Mouse (Mus musculus): ENCODE measurements around the gene Wwox. TPM values are rescaled to one million over a fixed set of nuclear protein-coding genes. Genes with fewer than 3 reads are reported as not detected.

Wwox gene
- polyA plus RNA-seq, 1 experiment from 2014 or later: 6.6 TPM

DNA sequence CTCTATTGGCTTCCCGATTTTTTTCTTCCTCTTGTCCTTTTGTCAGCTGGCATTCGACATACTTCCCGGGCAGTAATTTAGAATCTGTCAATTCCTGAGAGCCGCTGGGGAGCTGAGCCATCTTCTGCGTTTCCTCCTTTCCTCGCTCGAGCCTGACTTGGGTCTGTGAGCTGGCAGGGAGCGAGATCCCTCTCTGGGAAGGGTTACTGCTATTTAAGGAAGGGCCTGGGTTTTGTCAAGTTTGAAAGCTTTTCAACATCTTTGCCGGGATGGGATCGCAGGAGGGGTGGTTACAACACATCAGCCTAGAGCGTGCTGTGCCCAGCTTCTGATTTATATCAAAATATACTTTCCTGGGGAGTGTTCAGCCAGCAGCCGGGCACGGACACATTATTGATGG, 725.4 kb downstream of the Wwox start:
- H3K4me3 ChIP-seq (ENCODE audit: inconsistent target): no peak overlapping the region
- H3K36me3 ChIP-seq (ENCODE audit: inconsistent target): no peaks in the 10 kb centered on the region
- H3K79me2 ChIP-seq (ENCODE audit: inconsistent target): no peaks in the 10 kb centered on the region
- 18% methylated on average over 13 of the region's 13 CpGs for WGBS (ENCODE audit: missing documents)
- H3K27ac ChIP-seq: no peak overlapping the region

DNA sequence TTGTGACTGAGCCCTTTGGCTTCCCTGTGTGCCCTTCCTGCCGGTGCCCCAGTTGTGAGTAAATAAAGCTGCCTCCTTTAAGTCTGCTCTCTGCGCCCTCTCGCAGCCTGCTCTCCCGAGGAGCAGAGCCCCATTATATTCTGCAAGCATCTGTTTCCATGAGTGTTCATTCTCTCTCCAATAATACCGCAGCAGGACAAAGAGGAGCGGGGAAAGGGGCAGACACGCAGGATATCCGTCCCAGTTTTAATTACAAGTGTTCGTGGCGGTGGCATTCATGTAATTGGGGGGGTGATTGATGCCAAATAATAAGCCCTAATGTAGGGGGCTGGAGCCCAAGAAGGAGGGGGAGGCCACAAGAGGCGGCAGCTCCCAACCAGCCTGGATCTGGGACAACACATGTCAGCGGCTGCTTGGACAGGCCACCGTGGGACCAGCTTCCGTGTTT, 734.2 kb downstream of the Wwox start:
- H3K27ac ChIP-seq: no peak overlapping the region
- H3K36me3 ChIP-seq (ENCODE audit: inconsistent target): no peaks in the 10 kb centered on the region
- H3K4me3 ChIP-seq (ENCODE audit: inconsistent target): no peak overlapping the region
- WGBS (ENCODE audit: missing documents): 93% methylated on average over 13 of the region's 14 CpGs
- H3K79me2 ChIP-seq (ENCODE audit: inconsistent target): no peaks in the 10 kb centered on the region

DNA sequence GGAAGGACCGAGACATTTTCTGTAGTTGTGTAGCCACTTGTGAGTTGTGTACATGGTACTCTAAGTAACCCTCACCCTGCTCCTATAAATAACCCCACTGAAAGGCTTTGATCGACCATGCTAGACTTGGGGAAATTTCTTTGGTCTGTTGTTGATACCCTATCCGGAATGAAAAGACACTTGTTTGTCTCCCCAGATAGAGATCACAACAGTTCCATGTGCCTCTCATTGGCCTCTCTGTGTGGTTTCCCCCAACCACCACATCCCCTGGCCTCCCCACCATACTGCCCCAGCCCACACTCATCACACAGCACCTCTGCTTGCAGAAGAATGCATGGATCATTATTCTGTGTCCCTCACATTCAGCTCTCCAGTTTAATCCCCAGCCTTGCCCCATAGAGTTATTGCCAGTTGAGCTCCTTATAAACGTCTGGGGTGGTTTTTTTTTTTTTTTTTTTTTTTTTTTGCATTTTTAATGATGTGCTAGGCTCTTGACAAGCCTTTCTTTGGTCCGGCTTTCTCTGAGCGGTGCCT, 746.0 kb downstream of the Wwox start:
- WGBS (ENCODE audit: missing documents): 63% methylated on average over 6 of the region's 6 CpGs
- H3K27ac ChIP-seq: no peak overlapping the region
- no peaks in the 10 kb centered on the region for H3K36me3 ChIP-seq (ENCODE audit: inconsistent target)
- H3K4me3 ChIP-seq (ENCODE audit: inconsistent target): no peak overlapping the region
- no peaks in the 10 kb centered on the region for H3K79me2 ChIP-seq (ENCODE audit: inconsistent target)

DNA sequence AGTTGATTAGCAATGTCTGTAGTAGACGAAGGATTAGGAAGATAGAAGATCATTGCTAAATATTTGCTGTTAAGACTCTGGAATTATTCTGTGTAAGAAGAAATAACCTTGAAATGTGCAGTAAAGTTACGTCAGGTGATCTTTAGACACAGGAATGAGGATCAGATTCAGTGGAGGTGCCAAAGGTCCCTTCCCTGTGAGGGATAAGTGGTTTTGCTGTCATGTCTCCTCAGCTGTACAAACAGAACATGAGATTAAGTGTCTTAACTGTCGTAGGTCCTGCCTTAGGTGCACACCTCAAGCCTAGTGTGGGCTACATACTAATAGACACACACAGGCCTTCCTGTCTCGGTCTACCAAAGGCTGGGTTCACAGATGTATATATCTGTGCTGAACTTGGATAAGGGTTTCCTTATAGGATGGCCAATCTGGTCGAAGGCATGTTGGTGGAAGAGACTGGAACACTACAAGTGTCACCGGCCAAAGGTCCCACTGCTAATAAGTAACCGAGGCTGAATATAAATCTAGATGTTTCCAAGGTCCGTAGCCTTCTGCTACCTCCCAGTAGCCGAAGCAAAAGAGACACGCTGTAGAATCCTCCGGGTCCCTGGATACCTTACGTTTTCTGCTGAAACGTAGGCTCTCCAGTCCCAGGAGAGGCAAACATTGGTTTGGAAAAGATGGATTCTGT, 746.8 kb downstream of the Wwox start:
- WGBS (ENCODE audit: missing documents): 94% methylated on average over 13 of the region's 13 CpGs
- H3K27ac ChIP-seq: no peak overlapping the region
- H3K4me3 ChIP-seq (ENCODE audit: inconsistent target): no peak overlapping the region
- no peaks in the 10 kb centered on the region for H3K79me2 ChIP-seq (ENCODE audit: inconsistent target)
- H3K36me3 ChIP-seq (ENCODE audit: inconsistent target): no peaks in the 10 kb centered on the region

- 100% methylated on average over 1 of the region's 2 CpGs for WGBS (ENCODE audit: missing documents)
- Histone ChIP-seq H3K4me3 (ENCODE audit: inconsistent target) (no peak overlapping the region), H3K36me3 (ENCODE audit: inconsistent target) (no peaks in the 10 kb centered on the region), H3K79me2 (ENCODE audit: inconsistent target) (no peaks in the 10 kb centered on the region), H3K27ac (no peak overlapping the region)
Measured at GRCm38 (mm10) chr8:115186882-115187281, 747.4 kb downstream of the Wwox start.

DNA sequence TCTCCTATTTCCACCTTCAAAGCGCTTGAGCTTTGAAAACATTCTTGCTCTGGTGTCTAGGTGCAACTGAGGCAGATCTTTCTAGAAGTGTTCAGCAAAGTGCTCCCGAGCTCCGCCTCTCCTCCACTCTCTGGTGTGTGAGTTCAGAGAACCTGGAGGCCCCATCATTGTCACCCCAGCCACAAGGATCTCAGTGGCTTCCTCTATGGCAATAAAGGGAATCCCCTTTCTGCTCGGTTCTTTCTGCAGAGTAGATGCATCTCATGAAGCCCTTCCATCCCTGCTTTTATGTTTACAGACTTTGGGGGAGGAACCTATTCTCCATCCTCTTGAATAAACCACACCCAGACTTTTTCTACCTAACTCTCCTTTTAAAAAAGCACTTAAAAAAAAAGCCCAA, 749.0 kb downstream of the Wwox start:
- Histone ChIP-seq H3K36me3 (ENCODE audit: inconsistent target) (no peaks in the 10 kb centered on the region), H3K27ac (no peak overlapping the region), H3K4me3 (ENCODE audit: inconsistent target) (no peak overlapping the region), H3K79me2 (ENCODE audit: inconsistent target) (no peaks in the 10 kb centered on the region)
- WGBS (ENCODE audit: missing documents): 65% methylated on average over 4 of the region's 4 CpGs

GRCm38 (mm10) chr8:115189836-115190235, 750.4 kb downstream of the Wwox start:
- H3K27ac ChIP-seq: no peak overlapping the region
- H3K4me3 ChIP-seq (ENCODE audit: inconsistent target): no peak overlapping the region
- no peaks in the 10 kb centered on the region for H3K36me3 ChIP-seq (ENCODE audit: inconsistent target)
- 6% methylated on average over 11 of the region's 11 CpGs for WGBS (ENCODE audit: missing documents)
- no peaks in the 10 kb centered on the region for H3K79me2 ChIP-seq (ENCODE audit: inconsistent target)

- WGBS (ENCODE audit: missing documents): 86% methylated on average over 2 of the region's 2 CpGs
- H3K4me3 ChIP-seq (ENCODE audit: inconsistent target): no peak overlapping the region
- no peak overlapping the region for H3K27ac ChIP-seq
- H3K36me3 ChIP-seq (ENCODE audit: inconsistent target): no peaks in the 10 kb centered on the region
- H3K79me2 ChIP-seq (ENCODE audit: inconsistent target): no peaks in the 10 kb centered on the region
Measured at GRCm38 (mm10) chr8:115193767-115194166, 754.3 kb downstream of the Wwox start.

GRCm38 (mm10) chr8:115195334-115195733, 755.9 kb downstream of the Wwox start:
- Histone ChIP-seq H3K4me3 (ENCODE audit: inconsistent target) (no peak overlapping the region), H3K36me3 (ENCODE audit: inconsistent target) (no peaks in the 10 kb centered on the region), H3K27ac (no peak overlapping the region), H3K79me2 (ENCODE audit: inconsistent target) (no peaks in the 10 kb centered on the region)
- WGBS (ENCODE audit: missing documents): 98% methylated on average over 10 of the region's 10 CpGs

DNA sequence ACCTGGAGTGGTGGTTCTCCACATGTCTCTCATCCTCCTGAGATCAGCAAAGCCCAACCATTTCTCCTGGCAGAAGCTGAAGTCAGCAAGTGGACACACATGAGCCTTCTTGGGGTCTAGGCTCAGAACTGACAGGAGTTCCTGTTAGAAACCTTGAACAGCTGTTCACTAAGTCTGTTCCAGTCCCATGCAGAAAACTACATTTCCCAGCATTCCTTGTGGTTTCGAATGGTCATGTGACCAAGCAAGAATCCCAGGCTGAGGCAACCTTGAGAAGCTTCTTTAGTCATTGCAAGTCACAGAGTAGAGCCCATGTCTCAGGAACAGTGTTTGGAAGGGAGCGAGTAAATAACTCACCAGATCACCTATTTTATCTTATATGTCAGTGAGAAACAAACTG, 757.4 kb downstream of the Wwox start:
- 92% methylated on average over 2 of the region's 2 CpGs for WGBS (ENCODE audit: missing documents)
- H3K36me3 ChIP-seq (ENCODE audit: inconsistent target): no peaks in the 10 kb centered on the region
- no peak overlapping the region for H3K4me3 ChIP-seq (ENCODE audit: inconsistent target)
- H3K27ac ChIP-seq: no peak overlapping the region
- no peaks in the 10 kb centered on the region for H3K79me2 ChIP-seq (ENCODE audit: inconsistent target)

- H3K4me3 ChIP-seq (ENCODE audit: inconsistent target): no peak overlapping the region
- 88% methylated on average over 4 of the region's 4 CpGs for WGBS (ENCODE audit: missing documents)
- H3K79me2 ChIP-seq (ENCODE audit: inconsistent target): no peaks in the 10 kb centered on the region
- no peaks in the 10 kb centered on the region for H3K36me3 ChIP-seq (ENCODE audit: inconsistent target)
- no peak overlapping the region for H3K27ac ChIP-seq
Measured at GRCm38 (mm10) chr8:115199204-115199603, 759.7 kb downstream of the Wwox start.

DNA sequence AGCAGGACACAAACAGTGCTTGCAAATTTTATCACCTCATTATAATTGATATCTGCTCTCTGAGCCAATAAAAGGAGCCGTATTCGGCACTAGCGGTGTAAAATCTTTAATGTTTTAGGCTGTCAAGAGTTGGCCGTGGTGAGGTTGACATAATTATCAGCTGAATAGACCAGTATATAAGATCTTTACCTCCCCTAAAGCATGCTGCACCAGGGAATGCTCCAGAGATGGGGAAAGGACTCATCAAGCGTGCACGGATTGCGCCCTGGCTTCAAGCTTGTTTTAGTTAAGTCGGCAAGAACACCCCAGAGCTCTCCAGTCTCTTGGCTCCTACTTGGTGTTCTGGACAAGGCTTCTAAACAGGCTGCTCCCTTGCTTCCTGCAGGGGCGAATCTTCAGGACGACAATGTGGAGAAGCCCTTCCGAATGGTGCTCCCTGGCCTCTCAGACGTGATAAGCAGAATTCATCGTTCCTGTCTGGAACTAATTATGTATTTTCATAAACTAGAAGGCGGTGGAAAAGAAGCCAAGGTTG, 760.2 kb downstream of the Wwox start:
- 95% methylated on average over 14 of the region's 14 CpGs for WGBS (ENCODE audit: missing documents)
- Histone ChIP-seq H3K79me2 (ENCODE audit: inconsistent target) (no peaks in the 10 kb centered on the region), H3K4me3 (ENCODE audit: inconsistent target) (no peak overlapping the region), H3K36me3 (ENCODE audit: inconsistent target) (no peaks in the 10 kb centered on the region), H3K27ac (no peak overlapping the region)

GRCm38 (mm10) chr8:115201726-115202125, 762.3 kb downstream of the Wwox start:
- Histone ChIP-seq H3K79me2 (ENCODE audit: inconsistent target) (no peaks in the 10 kb centered on the region), H3K36me3 (ENCODE audit: inconsistent target) (no peaks in the 10 kb centered on the region), H3K27ac (no peak overlapping the region), H3K4me3 (ENCODE audit: inconsistent target) (no peak overlapping the region)
- 90% methylated on average over 7 of the region's 7 CpGs for WGBS (ENCODE audit: missing documents)

DNA sequence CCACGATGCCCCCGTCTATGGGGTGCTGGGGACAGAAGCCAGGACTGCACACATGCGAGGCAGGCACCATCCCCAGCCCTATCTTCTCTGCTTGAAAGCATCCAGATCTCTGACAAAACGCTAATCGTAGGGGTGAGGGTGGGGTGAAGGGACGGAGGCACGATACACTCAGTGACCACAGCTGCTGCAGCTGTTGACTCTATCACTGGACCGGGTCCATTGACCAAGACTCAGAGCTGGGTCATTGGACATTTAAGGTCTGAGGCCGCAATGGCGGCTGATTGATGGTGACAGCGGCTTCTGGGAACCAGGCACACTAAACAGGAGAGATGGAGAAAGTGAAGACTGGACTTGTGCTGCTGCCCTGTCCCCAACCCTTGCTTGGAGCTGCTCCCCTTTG, 768.0 kb downstream of the Wwox start:
- no peak overlapping the region for H3K4me3 ChIP-seq (ENCODE audit: inconsistent target)
- H3K27ac ChIP-seq: no peak overlapping the region
- WGBS (ENCODE audit: missing documents): 90% methylated on average over 11 of the region's 11 CpGs
- no peaks in the 10 kb centered on the region for H3K79me2 ChIP-seq (ENCODE audit: inconsistent target)
- H3K36me3 ChIP-seq (ENCODE audit: inconsistent target): no peaks in the 10 kb centered on the region

GRCm38 (mm10) chr8:115208415-115209192, 769.1 kb downstream of the Wwox start:
- Histone ChIP-seq H3K79me2 (ENCODE audit: inconsistent target) (no peaks in the 10 kb centered on the region), H3K27ac (no peak overlapping the region), H3K4me3 (ENCODE audit: inconsistent target) (no peak overlapping the region), H3K36me3 (ENCODE audit: inconsistent target) (no peaks in the 10 kb centered on the region)
- WGBS (ENCODE audit: missing documents): 89% methylated on average over 11 of the region's 15 CpGs
